ENCODE assay signal across 32 mouse cellular contexts in genomic region chr6:24966010-24966682, GRCm38 (mm10). TPM values are rescaled to one million over a fixed set of nuclear protein-coding genes. Genes with fewer than 3 reads are reported as not detected.
DNase-seq lines count a peak whose midpoint lies in the region; ATAC-seq and TF ChIP-seq lines count a peak whose summit lies in the region.
"Had no signal": no experiment of that assay in that cellular context is flagged by ENCODE, and none has a peak within 500 bp of the region (broad histone marks: within the 10 kb centered on the region; RNA-seq: fewer than 3 reads in every experiment).

No protein-coding gene starts in this region.

- H3K4me2 ChIP-seq in forebrain, embryonic 15.5 days (replicated peaks) = no peak overlapping the region
- no peak overlapping the region for H3K4me2 ChIP-seq in forebrain, embryonic 14.5 days (ENCODE audit: low read length)
- H3K4me2 ChIP-seq: heart, embryonic 11.5 days; hindbrain, embryonic 13.5 days; liver, embryonic 12.5 days; midbrain, embryonic 13.5 days; neural tube, embryonic 13.5 days had no signal

- H3K36me3 ChIP-seq in forebrain, embryonic 15.5 days = no peaks in the 10 kb centered on the region
- H3K36me3 ChIP-seq in forebrain, embryonic 14.5 days (ENCODE audit: control insufficient read depth, insufficient read depth, low read length) = no peaks in the 10 kb centered on the region
- H3K36me3 ChIP-seq in kidney, adult 2 months (ENCODE audit: control insufficient read depth, insufficient read depth, low read length) = no peaks in the 10 kb centered on the region
- H3K36me3 ChIP-seq: hindbrain, embryonic 13.5 days; liver, embryonic 12.5 days; midbrain, embryonic 13.5 days; neural tube, embryonic 13.5 days had no signal

- WGBS in forebrain, embryonic 15.5 days = 67% methylated on average over 2 of the region's 2 CpGs
- 65% methylated on average over 2 of the region's 2 CpGs for WGBS in forebrain, embryonic 14.5 days
- WGBS in kidney, adult 2 months = 67% methylated on average over 2 of the region's 2 CpGs

- H3K9ac ChIP-seq in forebrain, embryonic 15.5 days (replicated peaks) = no peak overlapping the region
- no peak overlapping the region for H3K9ac ChIP-seq in forebrain, embryonic 14.5 days (ENCODE audit: low read length)
- H3K9ac ChIP-seq: hindbrain, embryonic 13.5 days; liver, embryonic 12.5 days; liver, postnatal 0 days; midbrain, embryonic 13.5 days; neural tube, embryonic 13.5 days had no signal

- H3K4me3 ChIP-seq in forebrain, embryonic 15.5 days = no peak overlapping the region
- H3K4me3 ChIP-seq in forebrain, embryonic 14.5 days (ENCODE audit: low read depth, low read length) = no peak overlapping the region
- no peak overlapping the region for H3K4me3 ChIP-seq in kidney, adult 2 months (ENCODE audit: insufficient read depth, low read depth, low read length)
- H3K4me3 ChIP-seq: gastrocnemius, adult 2 months; hindbrain, embryonic 13.5 days; liver, embryonic 12.5 days; midbrain, embryonic 13.5 days; neural tube, embryonic 13.5 days had no signal

- H3K4me1 ChIP-seq in forebrain, embryonic 15.5 days = no peaks in the 10 kb centered on the region
- no peaks in the 10 kb centered on the region for H3K4me1 ChIP-seq in forebrain, embryonic 14.5 days (ENCODE audit: control insufficient read depth, insufficient read depth, low read length)
- peaks cover 6% of the 10 kb centered on the region; the same call in 1 of the 2 replicates for H3K4me1 ChIP-seq in kidney, adult 2 months (ENCODE audit: control insufficient read depth, insufficient read depth, low read length)
- H3K4me1 ChIP-seq: hindbrain, embryonic 13.5 days; liver, embryonic 12.5 days; midbrain, embryonic 13.5 days; neural tube, embryonic 13.5 days had no signal

- intact Hi-C loops in left cerebral cortex, postnatal 10 days (cut with DNase I) = no loop called here
- intact Hi-C loops in left cerebral cortex, postnatal 36 days (cut with DNase I) = no loop called here

- no peak for DNase-seq in forebrain, embryonic 14.5 days (ENCODE audit: low spot score)
- DNase-seq in kidney, adult 2 months = peak; percentile 43
- no peak for DNase-seq in kidney, adult 18-20 months
- peak; percentile 37 to 46 for DNase-seq in left cerebral cortex, postnatal 10 days (ENCODE audit: extremely low spot score in 1 of 2, low spot score in 2 of 2)
- no peak for DNase-seq in left cerebral cortex, postnatal 36 days (ENCODE audit: low spot score in 2 of 2)
- DNase-seq in right cerebral cortex, postnatal 4 days = peak; percentile 16
- DNase-seq in right cerebral cortex, postnatal 25 days = no peak
- DNase-seq: adrenal gland, postnatal 10 days; cerebellum, adult 11-12 months; cerebellum, postnatal 14 days; gastrocnemius, adult 2 months; gastrocnemius, postnatal 36 days; heart, adult 18-20 months; heart, postnatal 4 days; kidney, postnatal 4 days; layer of hippocampus, adult 9-11 months; left cerebral cortex, postnatal 4 days; liver, postnatal 0 days; thymus, adult 2 months; thymus, postnatal 4 days had no signal

- H3K27me3 ChIP-seq in forebrain, embryonic 15.5 days = no peaks in the 10 kb centered on the region
- no peaks in the 10 kb centered on the region for H3K27me3 ChIP-seq in forebrain, embryonic 14.5 days (replicated peaks; ENCODE audit: control insufficient read depth, insufficient read depth, low read length)
- H3K27me3 ChIP-seq in kidney, adult 2 months (replicated peaks; ENCODE audit: control insufficient read depth, insufficient read depth, low read length) = no peaks in the 10 kb centered on the region
- H3K27me3 ChIP-seq: hindbrain, embryonic 13.5 days; liver, embryonic 12.5 days; midbrain, embryonic 13.5 days; neural tube, embryonic 13.5 days had no signal

- no peak for TF ChIP-seq CTCF in kidney, adult 2 months (conservative IDR thresholded peaks at IDR 0.05; ENCODE audit: insufficient read depth, insufficient read length, low read depth, low read length)

- TF ChIP-seq POLR2A in kidney, adult 2 months (IDR thresholded peaks at IDR 0.05; ENCODE audit: low read depth, low read length) = no peak

- H3K9me3 ChIP-seq in forebrain, embryonic 15.5 days = no peaks in the 10 kb centered on the region
- H3K9me3 ChIP-seq in forebrain, embryonic 14.5 days (replicated peaks; ENCODE audit: control insufficient read depth, low read length) = no peaks in the 10 kb centered on the region
- H3K9me3 ChIP-seq: hindbrain, embryonic 13.5 days; liver, embryonic 12.5 days; midbrain, embryonic 13.5 days; neural tube, embryonic 13.5 days had no signal

- peak; percentile 46; the same call in 1 of the 2 replicates for ATAC-seq in forebrain, embryonic 15.5 days (replicated peaks)
- no peak for ATAC-seq in forebrain, embryonic 14.5 days
- ATAC-seq: liver, embryonic 12.5 days; liver, postnatal 0 days; lung, postnatal 0 days; midbrain, embryonic 13.5 days; Patski had no signal

- H3K27ac ChIP-seq in forebrain, embryonic 15.5 days (replicated peaks) = no peak overlapping the region
- H3K27ac ChIP-seq in forebrain, embryonic 14.5 days (ENCODE audit: low read depth, low read length) = no peak overlapping the region
- no peak overlapping the region for H3K27ac ChIP-seq in kidney, adult 2 months (ENCODE audit: insufficient read depth, low read depth, low read length)
- H3K27ac ChIP-seq: gastrocnemius, adult 2 months; hindbrain, embryonic 13.5 days; liver, embryonic 12.5 days; macrophage; midbrain, embryonic 13.5 days; neural tube, embryonic 13.5 days had no signal

RNA-seq across cellular contexts. Expression of gene Tmem229a, which starts 10.0 kb away (rescaled TPM):
- polyA plus RNA-seq in forebrain, embryonic 15.5 days (2015; fragmentation: Nextera tagmentation; extraction: Ambion mirVana) = 1.9 and 2.0 TPM in 2 replicates
- polyA plus RNA-seq in forebrain, embryonic 14.5 days (2014; fragmentation: Nextera tagmentation; extraction: Ambion mirVana) = 1.7 and 2.3 TPM in 2 replicates
- polyA plus RNA-seq in kidney, adult 2 months (2012; rRNA removed) = 50.4 and 61.1 TPM in 2 replicates
- total RNA-seq in left cerebral cortex, postnatal 10 days (2021) = 10 to 100 TPM; 34.9 to 35.0 TPM
- total RNA-seq in left cerebral cortex, postnatal 36 days (2021) = 10 to 100 TPM; 41.5 to 46.7 TPM
- total RNA-seq: heart, adult 18-20 months; megakaryocyte-erythroid progenitor cell, adult 5-6 weeks; MEL had no signal
- polyA plus RNA-seq: heart, postnatal 0 days; macrophage; Patski had no signal

Comparison
In these comparisons a context has a peak if more than half of its experiments do, and no peak if none do; other contexts are left out.
1. DNase-seq: peak in kidney, adult 2 months (single experiment), left cerebral cortex, postnatal 10 days (2 of 2) and right cerebral cortex, postnatal 4 days (single experiment); none in forebrain, embryonic 14.5 days (single experiment), kidney, adult 18-20 months (single experiment), left cerebral cortex, postnatal 36 days (0 of 2) and right cerebral cortex, postnatal 25 days (single experiment).
2. RNA of gene Tmem229a, which starts 10.0 kb away (polyA plus RNA-seq): 50.4 to 61.1 TPM in kidney, adult 2 months; 1.9 to 2.0 TPM in forebrain, embryonic 15.5 days and 1.7 to 2.3 TPM in forebrain, embryonic 14.5 days; every median in the first group is over 10 times any median in the second.